ENCODE assay signal across 18 mouse cellular contexts in genomic region chr8:91997892-91998189, GRCm38 (mm10).
DNase-seq lines count a peak whose midpoint lies in the region; ATAC-seq lines count a peak whose summit lies in the region.
"Had no signal": no experiment of that assay in that cellular context is flagged by ENCODE, and none has a peak within 500 bp of the region (broad histone marks: within the 10 kb centered on the region; RNA-seq: fewer than 3 reads in every experiment).

No protein-coding gene starts in this region.

- peak overlapping the region; percentile 33; the same call in 1 of the 2 replicates for H3K4me2 ChIP-seq in forebrain, embryonic 12.5 days
- H3K4me2 ChIP-seq in forebrain, embryonic 13.5 days: no peak overlapping the region
- peak overlapping the region; percentile 33 for H3K4me2 ChIP-seq in midbrain, embryonic 11.5 days
- no peak overlapping the region for H3K4me2 ChIP-seq in midbrain, embryonic 16.5 days (ENCODE audit: low read length)
- no peak overlapping the region for H3K4me2 ChIP-seq in hindbrain, embryonic 14.5 days (replicated peaks)
- no peak overlapping the region for H3K4me2 ChIP-seq in midbrain, embryonic 15.5 days
- H3K4me2 ChIP-seq: heart, embryonic 13.5 days; intestine, embryonic 15.5 days had no signal

- peak overlapping the region; percentile 31; the same call in 1 of the 2 replicates for H3K27ac ChIP-seq in forebrain, embryonic 12.5 days
- no peak overlapping the region for H3K27ac ChIP-seq in forebrain, embryonic 13.5 days
- H3K27ac ChIP-seq in midbrain, embryonic 11.5 days (ENCODE audit: low read depth, low read length): peak overlapping the region; percentile 89
- H3K27ac ChIP-seq in midbrain, embryonic 16.5 days (ENCODE audit: low read length): no peak overlapping the region
- H3K27ac ChIP-seq in hindbrain, embryonic 14.5 days: 0 out of 2 replicates have a peak overlapping the region, but pooled peaks have one; percentile 55
- H3K27ac ChIP-seq in midbrain, embryonic 15.5 days: peak overlapping the region; percentile 70
- H3K27ac ChIP-seq: gastrocnemius, adult 2 months; heart, embryonic 13.5 days; intestine, embryonic 15.5 days had no signal

- peak; percentile 90 for DNase-seq in midbrain, embryonic 11.5 days (ENCODE audit: low spot score, missing footprints)
- DNase-seq in hindbrain, embryonic 14.5 days (ENCODE audit: low spot score): no peak
- no peak for DNase-seq in cerebellum, adult 9-11 months
- no peak for DNase-seq in spleen, postnatal 10 days (ENCODE audit: low spot score in 2 of 2)
- DNase-seq: adrenal gland, postnatal 14 days; cerebellum, adult 11-12 months; cerebellum, adult 9-10 months; cerebellum, postnatal 36 days; forebrain, postnatal 0 days; gastrocnemius, adult 2 months; gastrocnemius, postnatal 25 days; heart, postnatal 36 days had no signal

- no peak overlapping the region for H3K4me3 ChIP-seq in forebrain, embryonic 12.5 days (replicated peaks)
- H3K4me3 ChIP-seq in forebrain, embryonic 13.5 days: no peak overlapping the region
- no peak overlapping the region; the same call in 1 of the 2 replicates for H3K4me3 ChIP-seq in midbrain, embryonic 11.5 days (ENCODE audit: low read depth, low read length)
- no peak overlapping the region for H3K4me3 ChIP-seq in midbrain, embryonic 16.5 days (ENCODE audit: low read depth, low read length)
- no peak overlapping the region for H3K4me3 ChIP-seq in hindbrain, embryonic 14.5 days (replicated peaks; ENCODE audit: low read length)
- no peak overlapping the region for H3K4me3 ChIP-seq in midbrain, embryonic 15.5 days
- H3K4me3 ChIP-seq: gastrocnemius, adult 2 months; heart, embryonic 13.5 days; intestine, embryonic 15.5 days had no signal

- no peak for ATAC-seq in forebrain, embryonic 12.5 days (ENCODE audit: low FRiP score)
- no peak for ATAC-seq in forebrain, embryonic 13.5 days
- ATAC-seq in midbrain, embryonic 11.5 days (ENCODE audit: low FRiP score): no peak
- no peak for ATAC-seq in midbrain, embryonic 16.5 days
- ATAC-seq in hindbrain, embryonic 14.5 days (ENCODE audit: low FRiP score): no peak
- no peak for ATAC-seq in midbrain, embryonic 15.5 days (replicated peaks)
- ATAC-seq: forebrain, postnatal 0 days; intestine, embryonic 15.5 days had no signal

- 0 out of 2 replicates have a peak, but pooled peaks cover 3% of the 10 kb centered on the region for H3K9me3 ChIP-seq in forebrain, embryonic 12.5 days
- no peaks in the 10 kb centered on the region; the same call in 1 of the 2 replicates for H3K9me3 ChIP-seq in forebrain, embryonic 13.5 days (replicated peaks)
- H3K9me3 ChIP-seq in midbrain, embryonic 11.5 days (ENCODE audit: control insufficient read depth, low read length): no peaks in the 10 kb centered on the region; the same call in 1 of the 2 replicates
- peaks cover 3% of the 10 kb centered on the region; the same call in 1 of the 2 replicates for H3K9me3 ChIP-seq in midbrain, embryonic 16.5 days (replicated peaks; ENCODE audit: control insufficient read depth, low read length, poor library complexity, severe bottlenecking)
- no peaks in the 10 kb centered on the region for H3K9me3 ChIP-seq in hindbrain, embryonic 14.5 days (ENCODE audit: control insufficient read depth, low read length)
- no peaks in the 10 kb centered on the region for H3K9me3 ChIP-seq in midbrain, embryonic 15.5 days
- H3K9me3 ChIP-seq: intestine, embryonic 15.5 days had no signal

- H3K27me3 ChIP-seq in forebrain, embryonic 12.5 days: peaks cover 90% of the 10 kb centered on the region
- H3K27me3 ChIP-seq in forebrain, embryonic 13.5 days: peaks cover 76% of the 10 kb centered on the region
- 0 out of 2 replicates have a peak, but pooled peaks cover 2% of the 10 kb centered on the region for H3K27me3 ChIP-seq in midbrain, embryonic 11.5 days (ENCODE audit: control insufficient read depth, insufficient read depth, low read length)
- no peaks in the 10 kb centered on the region for H3K27me3 ChIP-seq in midbrain, embryonic 16.5 days (ENCODE audit: control insufficient read depth, insufficient read depth, low read depth, low read length)
- H3K27me3 ChIP-seq in hindbrain, embryonic 14.5 days (ENCODE audit: control insufficient read depth, insufficient read depth, low read length): no peaks in the 10 kb centered on the region
- H3K27me3 ChIP-seq in midbrain, embryonic 15.5 days (replicated peaks): no peaks in the 10 kb centered on the region
- H3K27me3 ChIP-seq: intestine, embryonic 15.5 days had no signal

- no peaks in the 10 kb centered on the region for H3K36me3 ChIP-seq in forebrain, embryonic 12.5 days (replicated peaks)
- no peaks in the 10 kb centered on the region for H3K36me3 ChIP-seq in forebrain, embryonic 13.5 days (ENCODE audit: poor library complexity, severe bottlenecking)
- no peaks in the 10 kb centered on the region for H3K36me3 ChIP-seq in midbrain, embryonic 11.5 days (ENCODE audit: control insufficient read depth, insufficient read depth, low read length)
- no peaks in the 10 kb centered on the region for H3K36me3 ChIP-seq in midbrain, embryonic 16.5 days (ENCODE audit: control insufficient read depth, insufficient read depth, low read length)
- no peaks in the 10 kb centered on the region for H3K36me3 ChIP-seq in hindbrain, embryonic 14.5 days (replicated peaks; ENCODE audit: control insufficient read depth, insufficient read depth)
- no peaks in the 10 kb centered on the region for H3K36me3 ChIP-seq in midbrain, embryonic 15.5 days (replicated peaks)
- H3K36me3 ChIP-seq: heart, embryonic 13.5 days; intestine, embryonic 15.5 days had no signal

- H3K9ac ChIP-seq in forebrain, embryonic 12.5 days: no peak overlapping the region
- H3K9ac ChIP-seq in forebrain, embryonic 13.5 days: no peak overlapping the region
- H3K9ac ChIP-seq in midbrain, embryonic 11.5 days (ENCODE audit: low read length): peak overlapping the region; percentile 17; the same call in 1 of the 2 replicates
- H3K9ac ChIP-seq in midbrain, embryonic 16.5 days (ENCODE audit: low read depth, low read length): no peak overlapping the region
- no peak overlapping the region for H3K9ac ChIP-seq in hindbrain, embryonic 14.5 days
- no peak overlapping the region for H3K9ac ChIP-seq in midbrain, embryonic 15.5 days
- H3K9ac ChIP-seq: forebrain, postnatal 0 days; heart, embryonic 13.5 days; intestine, embryonic 15.5 days had no signal

- H3K4me1 ChIP-seq in forebrain, embryonic 12.5 days: peaks cover 51% of the 10 kb centered on the region
- H3K4me1 ChIP-seq in forebrain, embryonic 13.5 days: peaks cover 39% of the 10 kb centered on the region
- peaks cover 44% of the 10 kb centered on the region for H3K4me1 ChIP-seq in midbrain, embryonic 11.5 days (ENCODE audit: control insufficient read depth, insufficient read depth, low read length)
- H3K4me1 ChIP-seq in midbrain, embryonic 16.5 days (ENCODE audit: control insufficient read depth, insufficient read depth, low read length): peaks cover 29% of the 10 kb centered on the region
- H3K4me1 ChIP-seq in hindbrain, embryonic 14.5 days (replicated peaks; ENCODE audit: control insufficient read depth, insufficient read depth, low read length): peaks cover 34% of the 10 kb centered on the region
- H3K4me1 ChIP-seq in midbrain, embryonic 15.5 days: peaks cover 36% of the 10 kb centered on the region

Comparison
In these comparisons a context has a peak if more than half of its experiments do, and no peak if none do; other contexts are left out.
1. H3K27ac ChIP-seq: peak in forebrain, embryonic 12.5 days (single experiment), midbrain, embryonic 11.5 days (single experiment), hindbrain, embryonic 14.5 days (single experiment) and midbrain, embryonic 15.5 days (single experiment); none in forebrain, embryonic 13.5 days (single experiment) and midbrain, embryonic 16.5 days (single experiment).
2. H3K4me2 ChIP-seq: peak in forebrain, embryonic 12.5 days (single experiment) and midbrain, embryonic 11.5 days (single experiment); none in forebrain, embryonic 13.5 days (single experiment), midbrain, embryonic 16.5 days (single experiment), hindbrain, embryonic 14.5 days (single experiment) and midbrain, embryonic 15.5 days (single experiment).